Mouse (Mus musculus): ENCODE data around the gene Lrrtm3.

DNA sequence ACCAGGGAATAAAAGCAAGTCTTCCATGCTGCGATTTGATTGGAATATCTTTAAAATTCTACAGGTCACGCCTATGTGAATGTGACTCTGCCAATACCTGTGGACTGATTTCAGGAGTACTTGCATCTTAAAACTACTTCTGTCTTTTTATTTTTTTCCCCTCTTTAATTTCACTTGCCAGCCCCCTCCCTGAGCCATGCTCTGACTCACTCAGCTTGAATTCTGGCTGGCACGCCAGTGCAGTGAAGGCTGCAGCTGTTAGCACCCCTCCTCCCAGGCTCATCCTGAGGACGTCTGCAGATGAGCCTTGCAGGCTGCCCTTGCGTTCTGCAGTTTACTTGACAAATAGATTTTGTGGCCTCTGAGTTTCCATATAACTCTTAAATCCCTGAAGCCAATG lies 14.1 kb downstream of the Lrrtm3 start:
- TF ChIP-seq CTCF (IDR thresholded peaks at IDR 0.05; ENCODE audit: extremely low read depth, insufficient read depth, low read length) (no peak), POLR2A (IDR thresholded peaks at IDR 0.05; ENCODE audit: extremely low read depth, insufficient read depth, low read length) (no peak)
